Mouse (Mus musculus): ENCODE measurements around the gene Pom121. TPM values are rescaled to one million over a fixed set of nuclear protein-coding genes. Genes with fewer than 3 reads are reported as not detected.

Gene Pom121
- polyA plus RNA-seq, 1 experiment, result 15.8 TPM

- 31% methylated on average over 12 of the region's 12 CpGs for whole genome bisulfite sequencing
- TF ChIP-seq CTCF (IDR thresholded peaks at IDR 0.05; ENCODE audit: control insufficient read depth, insufficient read depth, low read length), result peak; percentile 62
- TF ChIP-seq POLR2A (IDR thresholded peaks at IDR 0.05; ENCODE audit: borderline replicate concordance, control insufficient read depth, low read depth, low read length), result no peak
- Histone ChIP-seq H3K4me3 (replicated peaks; ENCODE audit: control insufficient read depth, low read depth, low read length) (no peak overlapping the region), H3K27ac (ENCODE audit: control insufficient read depth, insufficient read depth, low read depth, low read length, poor library complexity) (no peak overlapping the region), H3K4me1 (ENCODE audit: control insufficient read depth, insufficient read depth, low read length) (no peaks in the 10 kb centered on the region; the same call in 1 of the 2 replicates)
Measured at GRCm38 (mm10) chr5:135363540-135363939, 30.8 kb downstream of the Pom121 start.

DNA sequence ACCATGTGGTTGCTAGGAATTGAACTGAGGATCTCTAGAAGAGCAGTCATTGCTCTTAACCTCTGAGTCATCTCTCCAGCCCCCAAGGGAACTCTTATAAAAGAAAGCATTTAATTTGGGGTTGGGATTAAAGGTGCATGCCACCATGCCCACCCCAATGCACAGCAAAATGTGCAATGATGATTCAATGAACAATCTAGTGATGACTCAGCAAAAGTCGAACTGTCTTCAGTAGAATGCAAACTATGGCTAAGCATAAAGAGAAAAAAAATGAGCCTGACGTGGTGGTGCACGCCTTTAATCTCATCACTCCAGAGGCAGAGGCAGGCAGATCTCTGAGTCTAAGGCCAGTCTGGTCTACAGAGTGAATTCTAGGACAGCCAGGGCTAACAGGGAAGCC is 31.8 kb downstream of the Pom121 start:
- 60% methylated on average over 3 of the region's 3 CpGs for WGBS
- Histone ChIP-seq H3K27ac (ENCODE audit: control insufficient read depth, insufficient read depth, low read depth, low read length, poor library complexity) (no peak overlapping the region), H3K4me1 (ENCODE audit: control insufficient read depth, insufficient read depth, low read length) (no peaks in the 10 kb centered on the region), H3K4me3 (replicated peaks; ENCODE audit: control insufficient read depth, low read depth, low read length) (no peak overlapping the region)
- no peak for TF ChIP-seq POLR2A (IDR thresholded peaks at IDR 0.05; ENCODE audit: borderline replicate concordance, control insufficient read depth, low read depth, low read length)
- TF ChIP-seq CTCF (IDR thresholded peaks at IDR 0.05; ENCODE audit: control insufficient read depth, insufficient read depth, low read length), result no peak

DNA sequence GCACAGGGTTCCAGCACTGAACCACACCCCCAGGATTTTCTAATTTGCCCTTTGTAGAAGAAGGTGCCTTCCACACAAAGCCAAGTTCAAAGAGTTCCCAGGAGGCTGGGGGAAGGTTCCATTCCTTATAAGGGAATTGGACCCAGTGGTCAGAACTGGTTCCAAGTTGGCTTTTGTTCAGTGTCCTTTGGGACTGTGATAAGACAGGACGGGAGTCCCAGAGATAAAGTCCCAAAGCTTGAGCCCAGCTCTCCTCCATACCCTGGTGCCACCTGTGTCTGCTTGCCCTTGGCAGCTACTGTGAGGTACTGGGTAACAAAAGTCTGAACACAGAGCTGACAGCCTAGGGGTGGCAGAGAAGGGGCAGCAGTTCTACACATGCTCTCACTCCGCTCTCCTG is 34.6 kb downstream of the Pom121 start:
- Histone ChIP-seq H3K4me1 (ENCODE audit: control insufficient read depth, insufficient read depth, low read length) (no peaks in the 10 kb centered on the region), H3K4me3 (replicated peaks; ENCODE audit: control insufficient read depth, low read depth, low read length) (no peak overlapping the region), H3K27ac (ENCODE audit: control insufficient read depth, insufficient read depth, low read depth, low read length, poor library complexity) (no peak overlapping the region)
- 83% methylated on average over 2 of the region's 2 CpGs for WGBS
- no peak for TF ChIP-seq CTCF (IDR thresholded peaks at IDR 0.05; ENCODE audit: control insufficient read depth, insufficient read depth, low read length)
- no peak for TF ChIP-seq POLR2A (IDR thresholded peaks at IDR 0.05; ENCODE audit: borderline replicate concordance, control insufficient read depth, low read depth, low read length)

DNA sequence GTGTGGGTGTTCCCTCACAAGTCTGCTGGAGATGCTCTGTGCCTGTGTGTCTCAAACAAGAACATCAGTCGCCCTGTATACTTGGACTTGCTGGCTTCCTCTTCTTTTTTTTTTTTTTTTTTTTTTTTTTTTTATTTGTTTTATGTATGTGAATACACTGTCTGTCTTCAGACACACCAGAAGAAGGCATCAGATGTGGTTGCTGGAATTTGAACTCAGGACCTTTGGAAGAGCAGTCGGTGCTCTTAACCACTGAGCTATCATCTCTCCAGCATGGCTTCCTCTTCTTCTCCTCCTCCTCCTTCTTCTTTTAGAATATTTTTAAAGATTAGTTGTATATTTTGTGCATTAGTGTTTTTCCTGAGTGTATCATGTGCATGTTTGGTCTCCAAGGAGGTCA is 36.8 kb downstream of the Pom121 start:
- Histone ChIP-seq H3K27ac (ENCODE audit: control insufficient read depth, insufficient read depth, low read depth, low read length, poor library complexity) (no peak overlapping the region), H3K4me3 (replicated peaks; ENCODE audit: control insufficient read depth, low read depth, low read length) (no peak overlapping the region)
- 76% methylated on average over 2 of the region's 2 CpGs for WGBS

GRCm38 (mm10) chr5:135356090-135356489 is 38.3 kb downstream of the Pom121 start:
- WGBS, result 16% methylated on average over 1 of the region's 1 CpGs
- TF ChIP-seq POLR2A (IDR thresholded peaks at IDR 0.05; ENCODE audit: borderline replicate concordance, control insufficient read depth, low read depth, low read length) (no peak), CTCF (IDR thresholded peaks at IDR 0.05; ENCODE audit: control insufficient read depth, insufficient read depth, low read length) (no peak)
- no peak overlapping the region for H3K27ac ChIP-seq (ENCODE audit: control insufficient read depth, insufficient read depth, low read depth, low read length, poor library complexity)

More for the DNA sequence above, 36.8 kb downstream of the Pom121 start:
- TF ChIP-seq POLR2A (IDR thresholded peaks at IDR 0.05; ENCODE audit: borderline replicate concordance, control insufficient read depth, low read depth, low read length), result no peak
- TF ChIP-seq CTCF (IDR thresholded peaks at IDR 0.05; ENCODE audit: control insufficient read depth, insufficient read depth, low read length), result no peak
- no peaks in the 10 kb centered on the region for H3K4me1 ChIP-seq (ENCODE audit: control insufficient read depth, insufficient read depth, low read length)

GRCm38 (mm10) chr5:135353564-135353963 is 40.8 kb downstream of the Pom121 start:
- WGBS, result 29% methylated on average over 20 of the region's 20 CpGs
- no peak overlapping the region for H3K4me3 ChIP-seq (replicated peaks; ENCODE audit: control insufficient read depth, low read depth, low read length)
- no peaks in the 10 kb centered on the region for H3K4me1 ChIP-seq (ENCODE audit: control insufficient read depth, insufficient read depth, low read length)
- TF ChIP-seq POLR2A (IDR thresholded peaks at IDR 0.05; ENCODE audit: borderline replicate concordance, control insufficient read depth, low read depth, low read length) (no peak), CTCF (IDR thresholded peaks at IDR 0.05; ENCODE audit: control insufficient read depth, insufficient read depth, low read length) (peak; percentile 36)
- H3K27ac ChIP-seq (ENCODE audit: control insufficient read depth, insufficient read depth, low read depth, low read length, poor library complexity), result no peak overlapping the region

More at GRCm38 (mm10) chr5:135356090-135356489, 38.3 kb downstream of the Pom121 start:
- Histone ChIP-seq H3K4me3 (replicated peaks; ENCODE audit: control insufficient read depth, low read depth, low read length) (no peak overlapping the region), H3K4me1 (ENCODE audit: control insufficient read depth, insufficient read depth, low read length) (no peaks in the 10 kb centered on the region)

DNA sequence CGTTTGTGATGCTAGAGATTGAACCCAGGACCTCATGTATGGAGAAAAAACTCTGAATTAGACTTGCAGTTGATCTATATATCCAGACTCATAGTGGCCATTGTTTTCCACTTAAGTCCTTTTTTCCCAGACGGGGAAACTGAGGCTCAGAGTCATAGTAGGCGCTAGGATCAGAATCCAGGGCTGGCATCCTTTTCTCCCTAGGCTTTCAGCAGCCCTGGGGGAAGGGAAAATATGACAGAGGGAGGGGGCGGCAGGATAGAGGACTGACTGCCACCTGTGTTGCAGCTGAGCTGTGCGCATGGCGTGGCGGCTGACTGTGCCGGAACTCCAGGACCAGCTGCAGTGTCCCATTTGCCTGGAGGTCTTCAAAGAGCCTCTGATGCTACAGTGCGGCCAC is 41.4 kb downstream of the Pom121 start, which contains the start of gene Trim50:
Gene Trim50 (plus strand): TSS at position 301 of the 400 bp plus-strand sequence.
- H3K27ac ChIP-seq (ENCODE audit: control insufficient read depth, insufficient read depth, low read depth, low read length, poor library complexity), result no peak within 1 kb of the TSS
- no peaks in the 10 kb centered on the region for H3K4me1 ChIP-seq (ENCODE audit: control insufficient read depth, insufficient read depth, low read length)
- TF ChIP-seq CTCF (IDR thresholded peaks at IDR 0.05; ENCODE audit: control insufficient read depth, insufficient read depth, low read length) (no peak), POLR2A (IDR thresholded peaks at IDR 0.05; ENCODE audit: borderline replicate concordance, control insufficient read depth, low read depth, low read length) (no peak)
- no peak within 1 kb of the TSS for H3K4me3 ChIP-seq (replicated peaks; ENCODE audit: control insufficient read depth, low read depth, low read length)
- 80% methylated on average over 9 of the region's 9 CpGs for WGBS

GRCm38 (mm10) chr5:135351606-135352005 is 42.7 kb downstream of the Pom121 start:
- no peak overlapping the region for H3K27ac ChIP-seq (ENCODE audit: control insufficient read depth, insufficient read depth, low read depth, low read length, poor library complexity)
- H3K4me1 ChIP-seq (ENCODE audit: control insufficient read depth, insufficient read depth, low read length), result no peaks in the 10 kb centered on the region
- TF ChIP-seq POLR2A (IDR thresholded peaks at IDR 0.05; ENCODE audit: borderline replicate concordance, control insufficient read depth, low read depth, low read length), result no peak
- no peak for TF ChIP-seq CTCF (IDR thresholded peaks at IDR 0.05; ENCODE audit: control insufficient read depth, insufficient read depth, low read length)
- 73% methylated on average over 13 of the region's 13 CpGs for WGBS
- H3K4me3 ChIP-seq (replicated peaks; ENCODE audit: control insufficient read depth, low read depth, low read length), result no peak overlapping the region

GRCm38 (mm10) chr5:135349862-135350261 is 44.5 kb downstream of the Pom121 start, which contains the start of gene Fkbp6:
Gene Fkbp6, minus strand, starts transcription at chr5:135350044.
- Histone ChIP-seq H3K4me3 (replicated peaks; ENCODE audit: control insufficient read depth, low read depth, low read length) (no peak within 1 kb of the TSS), H3K27ac (ENCODE audit: control insufficient read depth, insufficient read depth, low read depth, low read length, poor library complexity) (no peak within 1 kb of the TSS), H3K4me1 (ENCODE audit: control insufficient read depth, insufficient read depth, low read length) (no peaks in the 10 kb centered on the region; the same call in 1 of the 2 replicates)
- TF ChIP-seq CTCF (IDR thresholded peaks at IDR 0.05; ENCODE audit: control insufficient read depth, insufficient read depth, low read length), result no peak
- TF ChIP-seq POLR2A (IDR thresholded peaks at IDR 0.05; ENCODE audit: borderline replicate concordance, control insufficient read depth, low read depth, low read length), result no peak
- WGBS, result 92% methylated on average over 35 of the region's 35 CpGs
